Mouse (Mus musculus) brain, embryonic 14.5 days (tissue): ENCODE measurements around the gene Ltbp2. TPM values are rescaled to one million over a fixed set of nuclear protein-coding genes. Genes with fewer than 3 reads are reported as not detected.

Experiments used
- DNase-seq: peaks from one replicate; pipeline ENCODE4 v3.0.0-alpha.2; 2011; ENCODE audit warnings: low read depth
- CTCF ChIP-seq: fragments of 200-500 bp; IDR thresholded peaks from 2 replicates; pipeline ENCODE4 v1.5.1; 2012; ENCODE audit warnings: inconsistent platforms, mild to moderate bottlenecking, moderate library complexity, borderline replicate concordance; ENCODE audit not compliant: insufficient read depth, insufficient read length; ENCODE audit errors: extremely low read depth
- POLR2A ChIP-seq: fragments of 200-500 bp; IDR thresholded peaks from 2 replicates; pipeline ENCODE4 v1.6.1; 2012; ENCODE audit warnings: mild to moderate bottlenecking, inconsistent platforms, borderline replicate concordance; ENCODE audit not compliant: poor library complexity, insufficient read depth, insufficient read length, severe bottlenecking; ENCODE audit errors: extremely low read depth
- polyA plus RNA-seq: library from polyadenylated mRNA; depleted of rRNA; stranded (reverse); fragments of >200 nt; gene quantifications from 2 replicates; pipeline ENCODE4 v1.2.3, GENCODE M21; 2012

Gene Ltbp2
- polyA plus RNA-seq, 1 experiment: 1.4 TPM

GRCm38 (mm10) chr12:84784604-84785381 lies 91.5 kb downstream of the Ltbp2 start:
- DNase-seq: peak; percentile 90
- TF ChIP-seq POLR2A (no peak), CTCF (peak; percentile 92)

- DNase-seq: no peak
- TF ChIP-seq POLR2A: no peak
- TF ChIP-seq CTCF: no peak
Measured at GRCm38 (mm10) chr12:84776229-84776628, 100.1 kb downstream of the Ltbp2 start.

- no peak for DNase-seq
- TF ChIP-seq CTCF (no peak), POLR2A (no peak)
Measured at GRCm38 (mm10) chr12:84774376-84774775, 102.0 kb downstream of the Ltbp2 start.

GRCm38 (mm10) chr12:84773476-84773875 lies 102.9 kb downstream of the Ltbp2 start:
- DNase-seq: no peak
- TF ChIP-seq POLR2A (no peak), CTCF (no peak)

GRCm38 (mm10) chr12:84772726-84773441 lies 103.4 kb downstream of the Ltbp2 start, which contains the start of the genes Npc2 and Isca2:
Gene Npc2, minus strand, starts transcription at chr12:84773152.
Gene Isca2, plus strand, starts transcription at chr12:84773251.
- DNase-seq: peak; percentile 100
- TF ChIP-seq POLR2A: peak; percentile 67
- TF ChIP-seq CTCF: no peak

- peak; percentile 60 for DNase-seq
- TF ChIP-seq CTCF (no peak), POLR2A (no peak)
Measured at GRCm38 (mm10) chr12:84771981-84772520, 104.3 kb downstream of the Ltbp2 start.

GRCm38 (mm10) chr12:84769624-84770023 lies 106.7 kb downstream of the Ltbp2 start:
- DNase-seq: no peak
- TF ChIP-seq POLR2A (no peak), CTCF (no peak)

GRCm38 (mm10) chr12:84767510-84767909 lies 108.8 kb downstream of the Ltbp2 start:
- no peak for DNase-seq
- TF ChIP-seq POLR2A (no peak), CTCF (no peak)

- DNase-seq: no peak
- no peak for TF ChIP-seq POLR2A
- TF ChIP-seq CTCF: no peak
Measured at GRCm38 (mm10) chr12:84766113-84766735, 110.1 kb downstream of the Ltbp2 start.

- TF ChIP-seq POLR2A: no peak
- no peak for TF ChIP-seq CTCF
- no peak for DNase-seq
Measured at GRCm38 (mm10) chr12:84765506-84765905, 110.8 kb downstream of the Ltbp2 start.

GRCm38 (mm10) chr12:84764756-84765155 lies 111.6 kb downstream of the Ltbp2 start:
- no peak for DNase-seq

More at GRCm38 (mm10) chr12:84764756-84765155, 111.6 kb downstream of the Ltbp2 start:
- no peak for TF ChIP-seq CTCF
- no peak for TF ChIP-seq POLR2A
